Mouse (Mus musculus) liver, postnatal 0 days (tissue): ENCODE results near the gene Thrap3. TPM values are rescaled to one million over a fixed set of nuclear protein-coding genes. Genes with fewer than 3 reads are reported as not detected.
A peak's percentile ranks its signal among the peaks of the same experiment; 100 is the strongest.
"Not testable (repeated sequence)": the region's sequence is repeated elsewhere in the genome, so short reads cannot be mapped to it uniquely, and the experiment has no call there.

ENCODE experiments used
- ATAC-seq: fragments of 200-750 bp; cut with Nextera tagmentation; 2 replicates; pipeline ENCODE4 v1.8.0; 2017; ENCODE audit warnings: mild to moderate bottlenecking, moderate library complexity
- DNase-seq: peaks from one replicate; pipeline ENCODE4 v3.0.0-alpha.2; 2016
- H3K27ac ChIP-seq: fragments of 300-500 bp; sonication (generic); 2 replicates; pipeline ENCODE4 v1.5.1; 2014; ENCODE audit warnings: antibody characterized with exemption, moderate library complexity, mild to moderate bottlenecking, low read depth
- H3K27me3 ChIP-seq: fragments of 300-500 bp; sonication (generic); 2 replicates; pipeline ENCODE4 v1.6.1; 2014; ENCODE audit warnings: low read length, control low read depth, mixed read lengths; ENCODE audit not compliant: insufficient read depth
- H3K36me3 ChIP-seq: fragments of 300-500 bp; sonication (generic); replicated peaks from 2 replicates; pipeline ENCODE4 v1.6.1; 2014; ENCODE audit warnings: mild to moderate bottlenecking, control low read depth, low read length, moderate library complexity, mixed read lengths; ENCODE audit not compliant: insufficient read depth
- H3K4me1 ChIP-seq: fragments of 300-500 bp; sonication (generic); 2 replicates; pipeline ENCODE4 v1.6.1; 2014; ENCODE audit warnings: antibody characterized with exemption, mild to moderate bottlenecking, control low read depth; ENCODE audit not compliant: insufficient read depth
- H3K4me2 ChIP-seq: fragments of 300-500 bp; sonication (generic); 2 replicates; pipeline ENCODE4 v1.6.1; 2014; ENCODE audit warnings: low read depth, mild to moderate bottlenecking, low read length, moderate library complexity, mixed read lengths
- H3K4me3 ChIP-seq: fragments of 300-500 bp; sonication (generic); 2 replicates; pipeline ENCODE4 v1.5.1; 2014; ENCODE audit warnings: low read depth, low read length
- H3K9ac ChIP-seq: fragments of 300-500 bp; sonication (generic); replicated peaks from 2 replicates; pipeline ENCODE4 v1.6.1; 2014; ENCODE audit warnings: mild to moderate bottlenecking, moderate library complexity
- H3K9me3 ChIP-seq: fragments of 300-500 bp; sonication (generic); 2 replicates; pipeline ENCODE4 v1.6.1; 2016; ENCODE audit warnings: mild to moderate bottlenecking, control low read depth, low read length, mixed read lengths
- CTCF ChIP-seq: sonication (generic); IDR thresholded peaks from 2 replicates; pipeline ENCODE4 v1.5.1; 2016; ENCODE audit warnings: antibody characterized with exemption, low read depth
- EP300 ChIP-seq: IDR thresholded peaks from 2 replicates; pipeline ENCODE4 v1.6.1; 2016; ENCODE audit warnings: antibody characterized with exemption, low read depth, mild to moderate bottlenecking
- WGBS: fragments of 180-500 bp; shearing (Covaris S2); extraction: QIAGEN DNeasy Blood & Tissue Kit; methylation state at CpG from one replicate; pipeline ENCODE4 v1.1.7; 2014; ENCODE audit not compliant: insufficient replicate concordance; 5-methylcytosine and 5-hydroxymethylcytosine counted together
- polyA plus RNA-seq: library from polyadenylated mRNA; unstranded; fragments of >200 nt; fragmentation: Nextera tagmentation; extraction: Ambion mirVana; gene quantifications from 2 replicates; pipeline ENCODE4 v1.2.1, GENCODE M21; 2015

The Thrap3 gene
- polyA plus RNA-seq, 1 experiment from 2014 or later: 62.4 TPM

- Histone ChIP-seq H3K9me3 (no peaks in the 10 kb centered on the region), H3K4me2 (no peak overlapping the region), H3K27ac (no peak overlapping the region), H3K4me3 (no peak overlapping the region), H3K4me1 (peaks cover 5% of the 10 kb centered on the region; the same call in 1 of the 2 replicates), H3K27me3 (no peaks in the 10 kb centered on the region), H3K9ac (no peak overlapping the region), H3K36me3 (no peaks in the 10 kb centered on the region)
- 81% methylated on average over 11 of the region's 11 CpGs for WGBS
- no peak for TF ChIP-seq CTCF
- TF ChIP-seq EP300: no peak
- DNase-seq (no peak), ATAC-seq (no peak)
Observed at GRCm38 (mm10) chr4:126222631-126223030, 20.1 kb upstream of the Thrap3 start.

DNA sequence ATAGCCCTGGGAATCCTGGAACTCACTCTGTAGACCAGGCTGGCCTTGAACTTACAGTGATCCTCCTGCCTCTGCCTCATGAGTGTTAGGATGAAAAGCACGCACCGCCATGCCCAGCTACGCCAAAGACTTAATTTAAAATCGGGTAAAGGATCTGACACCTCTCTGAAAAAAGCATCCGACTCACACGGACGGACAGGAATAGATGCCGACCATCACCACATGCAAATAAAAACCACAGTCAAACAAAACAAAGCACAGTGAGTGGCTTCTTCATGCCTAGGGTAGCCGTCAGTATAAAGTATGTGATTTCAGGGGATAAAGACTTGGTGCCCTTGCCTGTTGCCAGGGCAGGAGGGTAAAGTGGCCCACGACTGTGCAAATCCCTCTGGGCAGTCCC lies 17.5 kb upstream of the Thrap3 start:
- Histone ChIP-seq H3K4me1 (no peaks in the 10 kb centered on the region), H3K9ac (no peak overlapping the region), H3K4me3 (no peak overlapping the region), H3K36me3 (no peaks in the 10 kb centered on the region), H3K9me3 (no peaks in the 10 kb centered on the region), H3K27ac (no peak overlapping the region), H3K27me3 (no peaks in the 10 kb centered on the region), H3K4me2 (no peak overlapping the region)
- TF ChIP-seq EP300 (no peak), CTCF (no peak)
- no peak for DNase-seq
- ATAC-seq: no peak
- 81% methylated on average over 10 of the region's 10 CpGs for WGBS

GRCm38 (mm10) chr4:126219540-126219939 lies 17.0 kb upstream of the Thrap3 start:
- not testable (repeated sequence) for H3K9ac ChIP-seq, H3K4me1 ChIP-seq, H3K36me3 ChIP-seq, H3K9me3 ChIP-seq, H3K27me3 ChIP-seq, ATAC-seq, H3K4me3 ChIP-seq, H3K27ac ChIP-seq, DNase-seq, H3K4me2 ChIP-seq
- WGBS: 67% methylated on average over 3 of the region's 3 CpGs

GRCm38 (mm10) chr4:126217771-126218170 lies 15.2 kb upstream of the Thrap3 start:
- 71% methylated on average over 6 of the region's 6 CpGs for WGBS
- DNase-seq (no peak), ATAC-seq (no peak)
- Histone ChIP-seq H3K27me3 (no peaks in the 10 kb centered on the region), H3K9me3 (no peaks in the 10 kb centered on the region), H3K36me3 (no peaks in the 10 kb centered on the region), H3K9ac (no peak overlapping the region), H3K4me2 (no peak overlapping the region), H3K27ac (no peak overlapping the region), H3K4me3 (no peak overlapping the region), H3K4me1 (no peaks in the 10 kb centered on the region)
- TF ChIP-seq CTCF (no peak), EP300 (no peak)

- Histone ChIP-seq H3K9me3 (no peaks in the 10 kb centered on the region), H3K27ac (no peak overlapping the region), H3K36me3 (no peaks in the 10 kb centered on the region), H3K4me1 (peaks cover 21% of the 10 kb centered on the region), H3K27me3 (no peaks in the 10 kb centered on the region), H3K4me3 (no peak overlapping the region), H3K9ac (no peak overlapping the region; the same call in 1 of the 2 replicates), H3K4me2 (no peak overlapping the region)
- TF ChIP-seq EP300 (no peak), CTCF (no peak)
- DNase-seq: no peak
- no peak for ATAC-seq
- 61% methylated on average over 6 of the region's 6 CpGs for WGBS
Observed at GRCm38 (mm10) chr4:126207081-126207480, 4.5 kb upstream of the Thrap3 start.

DNA sequence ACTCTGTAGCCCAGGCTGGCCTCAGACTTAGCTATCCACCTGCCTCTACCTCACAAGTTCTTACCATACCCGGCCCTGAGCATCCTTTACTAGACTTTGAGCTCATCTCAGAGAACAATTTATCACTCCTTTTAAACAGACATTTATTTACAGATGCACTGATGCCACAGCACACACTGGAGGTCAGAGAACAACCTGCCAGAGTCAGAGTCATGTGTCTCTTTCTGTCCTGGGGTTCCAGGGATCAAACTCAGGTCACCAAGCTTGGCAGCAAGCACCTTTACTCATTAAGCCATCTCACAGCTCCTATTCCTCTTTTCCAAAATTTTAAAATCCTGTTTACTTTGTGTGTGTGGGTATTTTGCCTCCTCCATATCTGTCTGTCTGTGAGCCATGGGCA lies 2.8 kb upstream of the Thrap3 start:
- ATAC-seq (no peak), DNase-seq (no peak)
- no peaks in the 10 kb centered on the region for H3K27me3 ChIP-seq
- TF ChIP-seq EP300 (no peak), CTCF (no peak)
- H3K9ac ChIP-seq: no peak overlapping the region
- H3K4me3 ChIP-seq: no peak overlapping the region
- H3K4me1 ChIP-seq: peaks cover 27% of the 10 kb centered on the region
- WGBS: 59% methylated on average over 1 of the region's 1 CpGs
- no peaks in the 10 kb centered on the region for H3K9me3 ChIP-seq
- H3K4me2 ChIP-seq: no peak overlapping the region
- H3K36me3 ChIP-seq: no peaks in the 10 kb centered on the region
- no peak overlapping the region for H3K27ac ChIP-seq

GRCm38 (mm10) chr4:126204661-126205230 lies 2.2 kb upstream of the Thrap3 start:
- peak overlapping the region; percentile 42 for H3K4me2 ChIP-seq
- peak overlapping the region; percentile 97 for H3K27ac ChIP-seq
- H3K4me1 ChIP-seq: peaks cover 32% of the 10 kb centered on the region
- TF ChIP-seq EP300 (no peak), CTCF (no peak)
- DNase-seq (no peak), ATAC-seq (no peak)
- no peaks in the 10 kb centered on the region for H3K36me3 ChIP-seq
- no peaks in the 10 kb centered on the region for H3K9me3 ChIP-seq
- WGBS: 49% methylated on average over 12 of the region's 12 CpGs
- H3K9ac ChIP-seq: no peak overlapping the region
- H3K4me3 ChIP-seq: no peak overlapping the region
- no peaks in the 10 kb centered on the region for H3K27me3 ChIP-seq
